Mouse (Mus musculus) Patski (cell line): ENCODE measurements at regions not wholly inside any gene's neighbourhood (a gene's known extent, or its start where the extent isn't known, plus 50 kb on each side); places are given as distances from the start of the nearest gene placed in this dataset.

ENCODE experiments used
- ATAC-seq: fragments of 100-300 bp; one replicate; pipeline ENCODE4 v1.8.0; 2021
- CTCF ChIA-PET: fragments of 350-600 bp; sonication (Branson Sonifier 250); formaldehyde crosslinking; loops from one replicate; lab custom pipeline; 2022; ENCODE audit warnings: inconsistent platforms; lab: Charles Lee
- POLR2A ChIA-PET: fragments of 350-600 bp; sonication (Branson Sonifier 250); formaldehyde crosslinking; loops from one replicate; lab custom pipeline; 2022; ENCODE audit warnings: antibody characterized with exemption, inconsistent platforms; lab: Charles Lee
- DNase-seq: peaks from one replicate; pipeline ENCODE4 v3.0.0-alpha.2; 2011; ENCODE audit warnings: low read depth, low spot score
- H3K27me3 ChIP-seq: fragments of 371-371 bp; one replicate; pipeline ENCODE4 v1.5.1; 2021
- CTCF ChIP-seq: fragments of 100-300 bp; IDR thresholded peaks from one replicate; pipeline ENCODE4 v1.5.1; 2021
- in situ Hi-C: fragments of 300-500 bp; cut with MboI; formaldehyde crosslinking; loops from 3 replicates; pipeline ENCODE4 v1.11.1; 2018; ENCODE audit warnings: low pct_unique_long_range_greater_than_20kb, mixed read lengths

- TF ChIP-seq CTCF, result no peak
- no peaks in the 10 kb centered on the region for H3K27me3 ChIP-seq
- in situ Hi-C loops, result no loop called here
- CTCF ChIA-PET, result interaction anchor here (0.8 to 1.0 kb wide), 2 partner anchors 16 to 34 kb away, joined by 3 read pairs; no protein-coding TSS in a partner anchor
- ATAC-seq, result no peak
- DNase-seq, result no peak
- POLR2A ChIA-PET, result no interaction called here
Measured at GRCm38 (mm10) chr6:96043711-96044110, 69.2 kb upstream of the Fam19a1 start.

- in situ Hi-C loops, result no loop called here
- no peak for TF ChIP-seq CTCF
- DNase-seq, result no peak
- CTCF ChIA-PET, result no interaction called here
- H3K27me3 ChIP-seq, result peaks cover 17% of the 10 kb centered on the region
- no peak for ATAC-seq
- POLR2A ChIA-PET, result no interaction called here
Measured at GRCm38 (mm10) chr6:96053476-96053875, 59.5 kb upstream of the Fam19a1 start.

GRCm38 (mm10) chr6:96057011-96057410, 55.9 kb upstream of the Fam19a1 start:
- ChIA-PET POLR2A (no interaction called here), CTCF (no interaction called here)
- DNase-seq (no peak), ATAC-seq (no peak)
- H3K27me3 ChIP-seq, result peaks cover 17% of the 10 kb centered on the region
- TF ChIP-seq CTCF, result no peak
- in situ Hi-C loops, result no loop called here

GRCm38 (mm10) chr6:96057575-96058159, 55.3 kb upstream of the Fam19a1 start:
- DNase-seq (no peak), ATAC-seq (no peak)
- ChIA-PET POLR2A (no interaction called here), CTCF (no interaction called here)
- peaks cover 17% of the 10 kb centered on the region for H3K27me3 ChIP-seq
- no peak for TF ChIP-seq CTCF
- in situ Hi-C loops, result no loop called here

- DNase-seq (no peak), ATAC-seq (no peak)
- H3K27me3 ChIP-seq, result peaks cover 10% of the 10 kb centered on the region
- POLR2A ChIA-PET, result no interaction called here
- CTCF ChIA-PET, result no interaction called here
- in situ Hi-C loops, result no loop called here
- no peak for TF ChIP-seq CTCF
Measured at GRCm38 (mm10) chr6:96061979-96062378, 51.0 kb upstream of the Fam19a1 start.
